Mouse (Mus musculus): ENCODE measurements at regions not wholly inside any gene's neighbourhood (a gene's known extent, or its start where the extent isn't known, plus 50 kb on each side); places are given as distances from the start of the nearest gene placed in this dataset.
A peak's percentile ranks its signal among the peaks of the same experiment; 100 is the strongest.

GRCm38 (mm10) chr13:45251068-45251467 lies 138.5 kb upstream of the Mylip start:
- no peak for DNase-seq

GRCm38 (mm10) chr13:45252126-45252525 lies 137.4 kb upstream of the Mylip start:
- no peak for ATAC-seq (ENCODE audit: low read depth)
- WGBS (ENCODE audit: insufficient replicate concordance), result 69% methylated on average over 3 of the region's 3 CpGs
- H3K27me3 ChIP-seq, result peaks cover 87% of the 10 kb centered on the region

More at GRCm38 (mm10) chr13:45251068-45251467, 138.5 kb upstream of the Mylip start:
- Histone ChIP-seq H3K4me2 (no peak overlapping the region), H3K27ac (no peak overlapping the region), H3K4me1 (replicated peaks) (no peaks in the 10 kb centered on the region), H3K36me3 (no peaks in the 10 kb centered on the region), H3K27me3 (peaks cover 88% of the 10 kb centered on the region), H3K9ac (no peak overlapping the region), H3K4me3 (replicated peaks) (no peak overlapping the region), H3K9me3 (replicated peaks) (no peaks in the 10 kb centered on the region)
- ATAC-seq (ENCODE audit: low read depth), result no peak
- 38% methylated on average over 3 of the region's 3 CpGs for WGBS (ENCODE audit: insufficient replicate concordance)

GRCm38 (mm10) chr13:45253221-45253620 lies 136.3 kb upstream of the Mylip start:
- DNase-seq (no peak), ATAC-seq (ENCODE audit: low read depth) (no peak)
- H3K27me3 ChIP-seq, result peaks cover 83% of the 10 kb centered on the region

More at GRCm38 (mm10) chr13:45252126-45252525, 137.4 kb upstream of the Mylip start:
- no peak overlapping the region for H3K4me2 ChIP-seq
- no peak overlapping the region for H3K9ac ChIP-seq
- H3K9me3 ChIP-seq (replicated peaks), result no peaks in the 10 kb centered on the region
- DNase-seq, result no peak
- no peak overlapping the region for H3K27ac ChIP-seq
- H3K4me1 ChIP-seq (replicated peaks), result no peaks in the 10 kb centered on the region
- H3K4me3 ChIP-seq (replicated peaks), result no peak overlapping the region
- no peaks in the 10 kb centered on the region for H3K36me3 ChIP-seq

GRCm38 (mm10) chr13:45255277-45255676 lies 134.3 kb upstream of the Mylip start:
- Histone ChIP-seq H3K27me3 (peaks cover 71% of the 10 kb centered on the region), H3K4me1 (replicated peaks) (no peaks in the 10 kb centered on the region), H3K4me2 (no peak overlapping the region), H3K27ac (no peak overlapping the region), H3K9ac (no peak overlapping the region), H3K36me3 (no peaks in the 10 kb centered on the region), H3K9me3 (replicated peaks) (no peaks in the 10 kb centered on the region), H3K4me3 (replicated peaks) (no peak overlapping the region)
- 56% methylated on average over 6 of the region's 6 CpGs for WGBS (ENCODE audit: insufficient replicate concordance)
- ATAC-seq (ENCODE audit: low read depth) (no peak), DNase-seq (no peak)

More at GRCm38 (mm10) chr13:45253221-45253620, 136.3 kb upstream of the Mylip start:
- H3K27ac ChIP-seq, result no peak overlapping the region
- 38% methylated on average over 2 of the region's 2 CpGs for WGBS (ENCODE audit: insufficient replicate concordance)
- H3K4me3 ChIP-seq (replicated peaks), result no peak overlapping the region
- no peaks in the 10 kb centered on the region for H3K4me1 ChIP-seq (replicated peaks)
- H3K9me3 ChIP-seq (replicated peaks), result no peaks in the 10 kb centered on the region
- H3K9ac ChIP-seq, result no peak overlapping the region
- no peaks in the 10 kb centered on the region for H3K36me3 ChIP-seq
- no peak overlapping the region for H3K4me2 ChIP-seq

- DNase-seq (no peak), ATAC-seq (ENCODE audit: low read depth) (peak; percentile 51)
- H3K27me3 ChIP-seq, result peaks cover 63% of the 10 kb centered on the region
- H3K9me3 ChIP-seq (replicated peaks), result no peaks in the 10 kb centered on the region
- H3K36me3 ChIP-seq, result no peaks in the 10 kb centered on the region
- no peak overlapping the region for H3K9ac ChIP-seq
- H3K27ac ChIP-seq, result no peak overlapping the region
- no peak overlapping the region for H3K4me2 ChIP-seq
- H3K4me1 ChIP-seq (replicated peaks), result no peaks in the 10 kb centered on the region
- WGBS (ENCODE audit: insufficient replicate concordance), result 41% methylated on average over 5 of the region's 5 CpGs
- no peak overlapping the region for H3K4me3 ChIP-seq (replicated peaks)
These were observed 127.5 kb upstream of the Mylip start for GRCm38 (mm10) chr13:45262011-45262410.

- Histone ChIP-seq H3K4me1 (replicated peaks) (no peaks in the 10 kb centered on the region), H3K4me3 (replicated peaks) (no peak overlapping the region), H3K36me3 (no peaks in the 10 kb centered on the region), H3K9me3 (replicated peaks) (no peaks in the 10 kb centered on the region), H3K27me3 (peaks cover 77% of the 10 kb centered on the region), H3K9ac (no peak overlapping the region), H3K27ac (no peak overlapping the region), H3K4me2 (no peak overlapping the region)
- WGBS (ENCODE audit: insufficient replicate concordance), result 55% methylated on average over 6 of the region's 6 CpGs
- DNase-seq (no peak), ATAC-seq (ENCODE audit: low read depth) (no peak)
These were observed 123.1 kb upstream of the Mylip start for GRCm38 (mm10) chr13:45266287-45267064.

- H3K27me3 ChIP-seq, result peaks cover 83% of the 10 kb centered on the region
- H3K27ac ChIP-seq, result no peak overlapping the region
- H3K4me1 ChIP-seq (replicated peaks), result no peaks in the 10 kb centered on the region
- WGBS (ENCODE audit: insufficient replicate concordance), result 58% methylated on average over 5 of the region's 5 CpGs
- no peak overlapping the region for H3K9ac ChIP-seq
- no peaks in the 10 kb centered on the region for H3K9me3 ChIP-seq (replicated peaks)
- no peak for DNase-seq
- no peak overlapping the region for H3K4me2 ChIP-seq
- no peak overlapping the region for H3K4me3 ChIP-seq (replicated peaks)
- ATAC-seq (ENCODE audit: low read depth), result no peak
- H3K36me3 ChIP-seq, result no peaks in the 10 kb centered on the region
These were observed 122.1 kb upstream of the Mylip start for GRCm38 (mm10) chr13:45267446-45267845.

- H3K27me3 ChIP-seq, result peaks cover 85% of the 10 kb centered on the region
- no peak overlapping the region for H3K27ac ChIP-seq
- no peak for ATAC-seq (ENCODE audit: low read depth)
- no peak overlapping the region for H3K4me3 ChIP-seq (replicated peaks)
- no peaks in the 10 kb centered on the region for H3K36me3 ChIP-seq
- no peak overlapping the region for H3K9ac ChIP-seq
- H3K9me3 ChIP-seq (replicated peaks), result no peaks in the 10 kb centered on the region
- DNase-seq, result no peak
- H3K4me2 ChIP-seq, result no peak overlapping the region
- H3K4me1 ChIP-seq (replicated peaks), result no peaks in the 10 kb centered on the region
- 51% methylated on average over 4 of the region's 4 CpGs for WGBS (ENCODE audit: insufficient replicate concordance)
These were observed 121.6 kb upstream of the Mylip start for GRCm38 (mm10) chr13:45267906-45268305.

- no peaks in the 10 kb centered on the region for H3K9me3 ChIP-seq (replicated peaks)
- no peak overlapping the region for H3K4me2 ChIP-seq
- no peaks in the 10 kb centered on the region for H3K36me3 ChIP-seq
- no peak overlapping the region for H3K9ac ChIP-seq
- no peak overlapping the region for H3K4me3 ChIP-seq (replicated peaks)
- no peak overlapping the region for H3K27ac ChIP-seq
- ATAC-seq (ENCODE audit: low read depth) (no peak), DNase-seq (no peak)
- 41% methylated on average over 8 of the region's 8 CpGs for WGBS (ENCODE audit: insufficient replicate concordance)
- H3K27me3 ChIP-seq, result peaks cover 85% of the 10 kb centered on the region
- 0 out of 2 replicates have a peak, but pooled peaks cover 3% of the 10 kb centered on the region for H3K4me1 ChIP-seq (replicated peaks)
These were observed 115.2 kb upstream of the Mylip start for GRCm38 (mm10) chr13:45274261-45274884.

GRCm38 (mm10) chr13:45275391-45275790 lies 114.2 kb upstream of the Mylip start:
- WGBS (ENCODE audit: insufficient replicate concordance), result 54% methylated on average over 5 of the region's 5 CpGs
- no peak overlapping the region for H3K4me3 ChIP-seq (replicated peaks)
- H3K9me3 ChIP-seq (replicated peaks), result no peaks in the 10 kb centered on the region
- no peak overlapping the region for H3K27ac ChIP-seq
- H3K36me3 ChIP-seq, result no peaks in the 10 kb centered on the region
- ATAC-seq (ENCODE audit: low read depth) (no peak), DNase-seq (no peak)
- H3K27me3 ChIP-seq, result peaks cover 85% of the 10 kb centered on the region
- no peak overlapping the region for H3K4me2 ChIP-seq
- 0 out of 2 replicates have a peak, but pooled peaks cover 3% of the 10 kb centered on the region for H3K4me1 ChIP-seq (replicated peaks)
- H3K9ac ChIP-seq, result no peak overlapping the region

- 55% methylated on average over 7 of the region's 7 CpGs for WGBS (ENCODE audit: insufficient replicate concordance)
- Histone ChIP-seq H3K9ac (no peak overlapping the region), H3K4me3 (replicated peaks) (no peak overlapping the region), H3K4me1 (replicated peaks) (0 out of 2 replicates have a peak, but pooled peaks cover 3% of the 10 kb centered on the region), H3K4me2 (no peak overlapping the region), H3K27ac (no peak overlapping the region), H3K27me3 (peaks cover 86% of the 10 kb centered on the region), H3K36me3 (no peaks in the 10 kb centered on the region), H3K9me3 (replicated peaks) (no peaks in the 10 kb centered on the region)
- ATAC-seq (ENCODE audit: low read depth) (no peak), DNase-seq (no peak)
These were observed 111.6 kb upstream of the Mylip start for GRCm38 (mm10) chr13:45277842-45278416.

Measured in liver, embryonic 13.5 days (tissue).